Mouse (Mus musculus): Measurements from ENCODE around the gene Fgd1. TPM values are rescaled to one million over a fixed set of nuclear protein-coding genes. Genes with fewer than 3 reads are reported as not detected.

The Fgd1 gene
- total RNA-seq, 1 experiment = 56.8 TPM

DNA sequence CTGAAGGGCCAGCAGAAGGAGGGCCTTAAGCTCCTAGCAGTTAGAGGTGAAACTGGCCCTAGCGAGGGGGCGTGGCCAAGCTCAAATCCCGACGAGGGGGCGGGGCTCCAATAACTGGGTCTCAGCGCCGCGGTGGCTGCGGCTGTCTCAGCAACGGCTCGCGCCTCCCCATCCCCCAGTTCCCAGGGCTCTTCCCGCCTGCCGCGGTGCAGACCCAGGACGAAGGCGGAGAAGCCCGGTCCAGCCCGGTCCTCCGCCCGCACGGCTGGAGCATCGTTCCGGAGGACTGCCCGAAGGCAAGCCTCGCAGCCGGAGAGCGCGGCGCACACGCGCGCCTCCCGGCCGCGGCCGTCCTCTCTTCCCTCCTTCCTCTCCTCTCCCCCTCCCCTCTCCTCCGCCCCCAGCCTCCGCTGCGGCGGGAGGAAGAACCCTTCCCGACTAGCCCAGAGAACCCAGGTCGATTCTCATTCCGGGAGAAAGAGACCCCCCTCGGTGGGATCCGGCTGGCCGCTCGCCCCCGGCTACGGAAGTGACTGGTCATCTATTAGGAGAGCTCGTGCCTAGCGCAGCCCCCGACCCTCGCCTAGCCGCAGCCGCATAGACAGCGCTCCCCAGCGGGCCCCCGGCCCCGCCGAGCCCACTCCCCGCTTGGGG, 954 bp downstream of the Fgd1 start:
- Histone ChIP-seq H3K27ac (ENCODE audit: insufficient read depth, low read depth, low read length, poor library complexity, severe bottlenecking) (peak overlapping the region; percentile 74), H3K4me3 (ENCODE audit: insufficient read depth in 1 of 2, low read depth in 1 of 2, low read length in 2 of 2, poor library complexity in 1 of 2, severe bottlenecking in 1 of 2) (peak overlapping the region; percentile 88 to 95), H3K9ac (ENCODE audit: insufficient read depth, low read depth, low read length, poor library complexity, severe bottlenecking) (peak overlapping the region; percentile 82), H3K36me3 (ENCODE audit: control insufficient read depth, insufficient read depth, low read length, poor library complexity, severe bottlenecking) (peaks cover 3% of the 10 kb centered on the region), H3K9me3 (ENCODE audit: control insufficient read depth, insufficient read depth, low read depth, low read length) (no peaks in the 10 kb centered on the region), H3K4me1 (ENCODE audit: control insufficient read depth in 2 of 2, insufficient read depth in 2 of 2, low read length in 2 of 2, poor library complexity in 1 of 2) (peaks cover 0 to 5% of the 10 kb centered on the region in 2 experiments; a peak in 3 of 4 replicates)
- TF ChIP-seq ZC3H11A (IDR thresholded peaks at IDR 0.05; ENCODE audit: borderline replicate concordance, low read depth, low read length) (no peak), MAFK (IDR thresholded peaks at IDR 0.05; ENCODE audit: insufficient read depth, low read depth, low read length) (no peak), ZNF384 (IDR thresholded peaks at IDR 0.05; ENCODE audit: low read depth, low read length) (no peak), CHD2 (IDR thresholded peaks at IDR 0.05; ENCODE audit: low read depth, low read length) (no peak), HCFC1 (IDR thresholded peaks at IDR 0.05; ENCODE audit: borderline replicate concordance, insufficient read depth, low read length) (no peak)
- in situ Hi-C loops (cut with MboI; ENCODE audit: low sequenced_read_pairs in 2 of 2, unreplicated experiment in 2 of 2) = no loop called here
- peak; percentile 68 for DNase-seq (ENCODE audit: low read depth, low spot score)

DNA sequence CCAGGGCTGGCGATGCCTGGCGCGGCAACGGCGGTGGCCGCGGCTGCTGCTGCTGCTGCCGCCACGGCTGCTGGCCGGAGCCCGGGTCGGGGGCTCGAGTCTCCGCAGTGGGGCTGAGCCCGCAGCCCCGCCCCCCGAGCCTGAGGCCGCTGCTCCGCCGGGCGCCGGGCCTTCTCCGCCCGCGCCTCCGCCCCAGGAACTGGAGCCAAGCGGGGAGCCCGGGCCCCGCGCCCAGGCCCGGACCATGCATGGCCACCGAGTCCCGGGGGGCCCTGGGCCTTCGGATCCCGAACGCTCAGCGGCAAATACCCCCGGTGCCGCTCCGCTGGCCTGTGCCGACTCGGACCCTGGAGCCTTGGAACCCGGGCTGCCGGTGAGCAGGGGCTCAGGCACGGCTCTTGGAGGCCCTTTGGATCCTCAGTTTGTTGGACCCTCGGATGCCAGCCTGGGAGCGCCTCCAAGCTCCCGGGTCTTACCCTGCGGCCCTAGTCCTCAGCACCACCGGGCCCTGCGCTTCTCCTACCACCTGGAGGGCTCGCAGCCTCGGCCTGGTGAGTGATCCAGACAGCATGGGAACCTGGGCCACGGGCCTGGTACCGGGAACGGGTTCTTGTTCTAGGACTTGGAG, 1.6 kb downstream of the Fgd1 start:
- H3K9ac ChIP-seq (ENCODE audit: insufficient read depth, low read depth, low read length, poor library complexity, severe bottlenecking) = peak overlapping the region; percentile 82
- H3K36me3 ChIP-seq (ENCODE audit: control insufficient read depth, insufficient read depth, low read length, poor library complexity, severe bottlenecking) = peaks cover 4% of the 10 kb centered on the region
- H3K27ac ChIP-seq (ENCODE audit: insufficient read depth, low read depth, low read length, poor library complexity, severe bottlenecking) = peak overlapping the region; percentile 74
- H3K4me1 ChIP-seq (ENCODE audit: control insufficient read depth in 2 of 2, insufficient read depth in 2 of 2, low read length in 2 of 2, poor library complexity in 1 of 2) = peaks cover 0 to 2% of the 10 kb centered on the region in 2 experiments; a peak in 2 of 4 replicates
- in situ Hi-C loops (cut with MboI; ENCODE audit: low sequenced_read_pairs in 2 of 2, unreplicated experiment in 2 of 2) = no loop called here
- peak overlapping the region; percentile 88 to 95 for H3K4me3 ChIP-seq (ENCODE audit: insufficient read depth in 1 of 2, low read depth in 1 of 2, low read length in 2 of 2, poor library complexity in 1 of 2, severe bottlenecking in 1 of 2)
- no peak for DNase-seq (ENCODE audit: low read depth, low spot score)
- H3K9me3 ChIP-seq (ENCODE audit: control insufficient read depth, insufficient read depth, low read depth, low read length) = no peaks in the 10 kb centered on the region
- TF ChIP-seq ZNF384 (IDR thresholded peaks at IDR 0.05; ENCODE audit: low read depth, low read length) = no peak
- no peak for TF ChIP-seq CHD2 (IDR thresholded peaks at IDR 0.05; ENCODE audit: low read depth, low read length)

DNA sequence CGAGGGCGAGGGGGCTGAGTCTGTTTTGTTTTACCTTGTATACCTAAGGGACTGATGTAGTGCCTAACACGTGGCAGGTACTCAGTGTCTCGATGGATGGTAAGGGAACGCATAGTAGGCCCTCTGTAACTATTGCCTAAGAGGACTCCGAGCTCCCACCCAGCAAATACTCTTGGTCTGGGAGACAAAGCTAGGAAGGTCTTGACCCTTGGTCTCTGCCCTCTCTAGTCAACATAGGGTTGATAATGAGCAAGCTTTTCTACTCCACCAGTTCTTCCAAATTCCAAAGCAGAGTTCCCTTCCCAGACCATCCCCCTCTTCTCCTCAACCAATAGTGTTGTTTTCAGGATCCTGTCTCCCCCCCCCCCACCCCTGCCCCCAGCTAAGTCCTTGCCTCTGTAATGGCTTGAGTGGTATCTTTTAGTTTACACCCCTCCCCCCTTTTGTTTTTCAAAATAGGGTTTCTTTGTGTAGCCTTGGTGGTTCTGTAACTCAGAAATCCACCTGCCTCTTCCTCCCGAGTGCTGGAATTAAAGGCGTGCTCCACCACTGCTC, 3.8 kb downstream of the Fgd1 start:
- Histone ChIP-seq H3K9ac (ENCODE audit: insufficient read depth, low read depth, low read length, poor library complexity, severe bottlenecking) (peak overlapping the region; percentile 82), H3K36me3 (ENCODE audit: control insufficient read depth, insufficient read depth, low read length, poor library complexity, severe bottlenecking) (peaks cover 15% of the 10 kb centered on the region), H3K27ac (ENCODE audit: insufficient read depth, low read depth, low read length, poor library complexity, severe bottlenecking) (peak overlapping the region; percentile 92), H3K4me3 (ENCODE audit: insufficient read depth in 1 of 2, low read depth in 1 of 2, low read length in 2 of 2, poor library complexity in 1 of 2, severe bottlenecking in 1 of 2) (peak overlapping the region; percentile 88 to 95), H3K4me1 (ENCODE audit: control insufficient read depth in 2 of 2, insufficient read depth in 2 of 2, low read length in 2 of 2, poor library complexity in 1 of 2) (peaks cover 4 to 10% of the 10 kb centered on the region in 2 experiments; a peak in 3 of 4 replicates), H3K9me3 (ENCODE audit: control insufficient read depth, insufficient read depth, low read depth, low read length) (no peaks in the 10 kb centered on the region)
- TF ChIP-seq ZNF384 (IDR thresholded peaks at IDR 0.05; ENCODE audit: low read depth, low read length) (no peak), ZC3H11A (IDR thresholded peaks at IDR 0.05; ENCODE audit: borderline replicate concordance, low read depth, low read length) (no peak), HCFC1 (IDR thresholded peaks at IDR 0.05; ENCODE audit: borderline replicate concordance, insufficient read depth, low read length) (no peak)
- peak; percentile 54 for DNase-seq (ENCODE audit: low read depth, low spot score)
- in situ Hi-C loops (cut with MboI; ENCODE audit: low sequenced_read_pairs in 2 of 2, unreplicated experiment in 2 of 2) = no loop called here

DNA sequence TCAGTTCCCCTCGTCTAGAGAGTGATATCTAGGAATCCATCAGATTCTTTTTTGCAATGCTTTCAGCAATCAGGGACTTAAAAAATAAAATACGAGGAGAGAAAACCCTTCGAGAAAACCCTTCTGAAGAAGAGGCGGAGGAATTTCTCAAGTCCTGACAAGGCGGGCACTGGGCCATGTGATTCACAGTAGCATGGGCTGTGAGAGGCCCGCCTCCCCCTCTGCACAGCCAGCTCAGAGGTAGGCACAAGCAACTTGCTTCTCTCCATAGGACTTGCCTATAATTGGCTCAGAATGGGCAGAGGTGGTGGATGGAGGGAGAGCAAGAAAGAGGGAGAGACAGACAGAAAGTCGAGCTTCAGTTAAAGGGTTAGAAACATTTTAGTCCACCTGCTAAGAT, 4.4 kb downstream of the Fgd1 start:
- in situ Hi-C loops (cut with MboI; ENCODE audit: low sequenced_read_pairs in 2 of 2, unreplicated experiment in 2 of 2) = no loop called here
- H3K9ac ChIP-seq (ENCODE audit: insufficient read depth, low read depth, low read length, poor library complexity, severe bottlenecking) = peak overlapping the region; percentile 68; the same call in 1 of the 2 replicates
- H3K9me3 ChIP-seq (ENCODE audit: control insufficient read depth, insufficient read depth, low read depth, low read length) = no peaks in the 10 kb centered on the region
- no peak for TF ChIP-seq ZNF384 (IDR thresholded peaks at IDR 0.05; ENCODE audit: low read depth, low read length)
- TF ChIP-seq HCFC1 (IDR thresholded peaks at IDR 0.05; ENCODE audit: borderline replicate concordance, insufficient read depth, low read length) = no peak
- H3K4me3 ChIP-seq (ENCODE audit: insufficient read depth in 1 of 2, low read depth in 1 of 2, low read length in 2 of 2, poor library complexity in 1 of 2, severe bottlenecking in 1 of 2) = peak overlapping the region; percentile 57 to 59
- peak; percentile 15 for DNase-seq (ENCODE audit: low read depth, low spot score)
- peaks cover 15% of the 10 kb centered on the region for H3K36me3 ChIP-seq (ENCODE audit: control insufficient read depth, insufficient read depth, low read length, poor library complexity, severe bottlenecking)
- peak overlapping the region; percentile 80 for H3K27ac ChIP-seq (ENCODE audit: insufficient read depth, low read depth, low read length, poor library complexity, severe bottlenecking)
- peaks cover 7 to 11% of the 10 kb centered on the region in 2 experiments; a peak in 3 of 4 replicates for H3K4me1 ChIP-seq (ENCODE audit: control insufficient read depth in 2 of 2, insufficient read depth in 2 of 2, low read length in 2 of 2, poor library complexity in 1 of 2)
